Mouse (Mus musculus): ENCODE results near the gene 1700007K13Rik. TPM values are rescaled to one million over a fixed set of nuclear protein-coding genes. Genes with fewer than 3 reads are reported as not detected.
A peak's percentile ranks its signal among the peaks of the same experiment; 100 is the strongest.

1700007K13Rik gene
- polyA plus RNA-seq, 1 experiment from 2014 or later: 7.5 TPM

- H3K4me1 ChIP-seq (ENCODE audit: control insufficient read depth, insufficient read depth, low read length): no peaks in the 10 kb centered on the region
- no peaks in the 10 kb centered on the region for H3K36me3 ChIP-seq (ENCODE audit: control insufficient read depth, insufficient read depth, low read length)
- no peak overlapping the region for H3K4me3 ChIP-seq (ENCODE audit: low read depth, low read length)
- H3K27me3 ChIP-seq (ENCODE audit: control insufficient read depth, insufficient read depth, low read length): no peaks in the 10 kb centered on the region
- WGBS: 89% methylated on average over 11 of the region's 11 CpGs
- no peaks in the 10 kb centered on the region for H3K9me3 ChIP-seq (ENCODE audit: control insufficient read depth, low read length)
- ATAC-seq (ENCODE audit: low read depth): no peak
- no peak overlapping the region for H3K9ac ChIP-seq (replicated peaks; ENCODE audit: low read depth, low read length)
- H3K27ac ChIP-seq (ENCODE audit: low read depth, low read length): no peak overlapping the region
- H3K4me2 ChIP-seq (ENCODE audit: low read depth, low read length): no peak overlapping the region
These were observed 30.7 kb downstream of the 1700007K13Rik start for GRCm38 (mm10) chr2:28435401-28435800.

- H3K9me3 ChIP-seq (ENCODE audit: control insufficient read depth, low read length): no peaks in the 10 kb centered on the region
- no peak for ATAC-seq (ENCODE audit: low read depth)
- H3K27ac ChIP-seq (ENCODE audit: low read depth, low read length): no peak overlapping the region
- 0% methylated on average over 1 of the region's 2 CpGs for WGBS
- no peak overlapping the region for H3K9ac ChIP-seq (replicated peaks; ENCODE audit: low read depth, low read length)
- no peaks in the 10 kb centered on the region for H3K4me1 ChIP-seq (ENCODE audit: control insufficient read depth, insufficient read depth, low read length)
- no peaks in the 10 kb centered on the region for H3K36me3 ChIP-seq (ENCODE audit: control insufficient read depth, insufficient read depth, low read length)
- H3K27me3 ChIP-seq (ENCODE audit: control insufficient read depth, insufficient read depth, low read length): no peaks in the 10 kb centered on the region
- no peak overlapping the region for H3K4me2 ChIP-seq (ENCODE audit: low read depth, low read length)
- H3K4me3 ChIP-seq (ENCODE audit: low read depth, low read length): no peak overlapping the region
These were observed 32.6 kb downstream of the 1700007K13Rik start for GRCm38 (mm10) chr2:28433512-28433911.

GRCm38 (mm10) chr2:28432811-28433210 lies 33.3 kb downstream of the 1700007K13Rik start:
- H3K4me2 ChIP-seq (ENCODE audit: low read depth, low read length): no peak overlapping the region
- no peaks in the 10 kb centered on the region for H3K4me1 ChIP-seq (ENCODE audit: control insufficient read depth, insufficient read depth, low read length)
- no peak for ATAC-seq (ENCODE audit: low read depth)
- 28% methylated on average over 1 of the region's 1 CpGs for whole genome bisulfite sequencing
- no peak overlapping the region for H3K4me3 ChIP-seq (ENCODE audit: low read depth, low read length)
- no peaks in the 10 kb centered on the region for H3K9me3 ChIP-seq (ENCODE audit: control insufficient read depth, low read length)
- no peaks in the 10 kb centered on the region for H3K36me3 ChIP-seq (ENCODE audit: control insufficient read depth, insufficient read depth, low read length)
- no peak overlapping the region for H3K27ac ChIP-seq (ENCODE audit: low read depth, low read length)
- H3K27me3 ChIP-seq (ENCODE audit: control insufficient read depth, insufficient read depth, low read length): no peaks in the 10 kb centered on the region
- H3K9ac ChIP-seq (replicated peaks; ENCODE audit: low read depth, low read length): no peak overlapping the region

GRCm38 (mm10) chr2:28430846-28431245 lies 35.3 kb downstream of the 1700007K13Rik start:
- Histone ChIP-seq H3K9ac (replicated peaks; ENCODE audit: low read depth, low read length) (no peak overlapping the region), H3K27me3 (ENCODE audit: control insufficient read depth, insufficient read depth, low read length) (no peaks in the 10 kb centered on the region), H3K36me3 (ENCODE audit: control insufficient read depth, insufficient read depth, low read length) (no peaks in the 10 kb centered on the region), H3K27ac (ENCODE audit: low read depth, low read length) (no peak overlapping the region), H3K9me3 (ENCODE audit: control insufficient read depth, low read length) (no peaks in the 10 kb centered on the region), H3K4me1 (ENCODE audit: control insufficient read depth, insufficient read depth, low read length) (no peaks in the 10 kb centered on the region), H3K4me3 (ENCODE audit: low read depth, low read length) (no peak overlapping the region), H3K4me2 (ENCODE audit: low read depth, low read length) (no peak overlapping the region)
- no peak for ATAC-seq (ENCODE audit: low read depth)
- 67% methylated on average over 6 of the region's 6 CpGs for WGBS

- no peak overlapping the region for H3K9ac ChIP-seq (replicated peaks; ENCODE audit: low read depth, low read length)
- no peak overlapping the region for H3K4me2 ChIP-seq (ENCODE audit: low read depth, low read length)
- H3K4me3 ChIP-seq (ENCODE audit: low read depth, low read length): no peak overlapping the region
- 84% methylated on average over 6 of the region's 6 CpGs for WGBS
- H3K27me3 ChIP-seq (ENCODE audit: control insufficient read depth, insufficient read depth, low read length): no peaks in the 10 kb centered on the region
- H3K36me3 ChIP-seq (ENCODE audit: control insufficient read depth, insufficient read depth, low read length): no peaks in the 10 kb centered on the region
- no peak for ATAC-seq (ENCODE audit: low read depth)
- H3K4me1 ChIP-seq (ENCODE audit: control insufficient read depth, insufficient read depth, low read length): no peaks in the 10 kb centered on the region
- H3K9me3 ChIP-seq (ENCODE audit: control insufficient read depth, low read length): no peaks in the 10 kb centered on the region
- no peak overlapping the region for H3K27ac ChIP-seq (ENCODE audit: low read depth, low read length)
These were observed 38.9 kb downstream of the 1700007K13Rik start for GRCm38 (mm10) chr2:28427226-28427625.

- Histone ChIP-seq H3K27ac (ENCODE audit: low read depth, low read length) (no peak overlapping the region), H3K36me3 (ENCODE audit: control insufficient read depth, insufficient read depth, low read length) (no peaks in the 10 kb centered on the region), H3K9ac (replicated peaks; ENCODE audit: low read depth, low read length) (no peak overlapping the region), H3K4me3 (ENCODE audit: low read depth, low read length) (no peak overlapping the region), H3K27me3 (ENCODE audit: control insufficient read depth, insufficient read depth, low read length) (no peaks in the 10 kb centered on the region), H3K9me3 (ENCODE audit: control insufficient read depth, low read length) (no peaks in the 10 kb centered on the region), H3K4me2 (ENCODE audit: low read depth, low read length) (no peak overlapping the region), H3K4me1 (ENCODE audit: control insufficient read depth, insufficient read depth, low read length) (no peaks in the 10 kb centered on the region)
- no peak for ATAC-seq (ENCODE audit: low read depth)
- 31% methylated on average over 3 of the region's 3 CpGs for WGBS
These were observed 43.0 kb downstream of the 1700007K13Rik start for GRCm38 (mm10) chr2:28423167-28423566.

- no peak for ATAC-seq (ENCODE audit: low read depth)
- Histone ChIP-seq H3K4me3 (ENCODE audit: low read depth, low read length) (no peak overlapping the region), H3K4me1 (ENCODE audit: control insufficient read depth, insufficient read depth, low read length) (peaks cover 9% of the 10 kb centered on the region; the same call in 1 of the 2 replicates), H3K27me3 (ENCODE audit: control insufficient read depth, insufficient read depth, low read length) (no peaks in the 10 kb centered on the region), H3K27ac (ENCODE audit: low read depth, low read length) (no peak overlapping the region), H3K9me3 (ENCODE audit: control insufficient read depth, low read length) (no peaks in the 10 kb centered on the region), H3K36me3 (ENCODE audit: control insufficient read depth, insufficient read depth, low read length) (no peaks in the 10 kb centered on the region), H3K4me2 (ENCODE audit: low read depth, low read length) (no peak overlapping the region), H3K9ac (replicated peaks; ENCODE audit: low read depth, low read length) (no peak overlapping the region)
- 19% methylated on average over 4 of the region's 4 CpGs for WGBS
These were observed 46.2 kb downstream of the 1700007K13Rik start for GRCm38 (mm10) chr2:28419898-28420297.

GRCm38 (mm10) chr2:28418034-28418433 lies 48.1 kb downstream of the 1700007K13Rik start:
- Histone ChIP-seq H3K9me3 (ENCODE audit: control insufficient read depth, low read length) (no peaks in the 10 kb centered on the region), H3K9ac (replicated peaks; ENCODE audit: low read depth, low read length) (no peak overlapping the region), H3K36me3 (ENCODE audit: control insufficient read depth, insufficient read depth, low read length) (no peaks in the 10 kb centered on the region), H3K27me3 (ENCODE audit: control insufficient read depth, insufficient read depth, low read length) (no peaks in the 10 kb centered on the region), H3K4me2 (ENCODE audit: low read depth, low read length) (no peak overlapping the region), H3K4me3 (ENCODE audit: low read depth, low read length) (no peak overlapping the region), H3K4me1 (ENCODE audit: control insufficient read depth, insufficient read depth, low read length) (peaks cover 9% of the 10 kb centered on the region; the same call in 1 of the 2 replicates), H3K27ac (ENCODE audit: low read depth, low read length) (no peak overlapping the region)
- peak; percentile 66; the same call in 1 of the 2 replicates for ATAC-seq (ENCODE audit: low read depth)
- WGBS: 46% methylated on average over 2 of the region's 2 CpGs

- 77% methylated on average over 1 of the region's 1 CpGs for WGBS
- H3K27me3 ChIP-seq (ENCODE audit: control insufficient read depth, insufficient read depth, low read length): no peaks in the 10 kb centered on the region
- peaks cover 9% of the 10 kb centered on the region; the same call in 1 of the 2 replicates for H3K4me1 ChIP-seq (ENCODE audit: control insufficient read depth, insufficient read depth, low read length)
- no peak overlapping the region for H3K9ac ChIP-seq (replicated peaks; ENCODE audit: low read depth, low read length)
- H3K4me2 ChIP-seq (ENCODE audit: low read depth, low read length): no peak overlapping the region
- H3K4me3 ChIP-seq (ENCODE audit: low read depth, low read length): no peak overlapping the region
- H3K36me3 ChIP-seq (ENCODE audit: control insufficient read depth, insufficient read depth, low read length): no peaks in the 10 kb centered on the region
- no peak for ATAC-seq (ENCODE audit: low read depth)
- H3K27ac ChIP-seq (ENCODE audit: low read depth, low read length): 0 out of 2 replicates have a peak overlapping the region, but pooled peaks have one; percentile 22
- no peaks in the 10 kb centered on the region for H3K9me3 ChIP-seq (ENCODE audit: control insufficient read depth, low read length)
These were observed 49.6 kb downstream of the 1700007K13Rik start for GRCm38 (mm10) chr2:28416511-28416910.

All from neural tube, embryonic 14.5 days (tissue).